Mouse (Mus musculus) cerebellum, postnatal 14 days (tissue): ENCODE measurements around the gene Wdr90.
A peak's percentile ranks its signal among the peaks of the same experiment; 100 is the strongest.
"Not testable (repeated sequence)": the region's sequence is repeated elsewhere in the genome, so short reads cannot be mapped to it uniquely, and the experiment has no call there.

ENCODE experiments used
- DNase-seq, 2 experiments: peaks; one replicate each; pipeline ENCODE4 v3.0.0; 2021; ENCODE audit warnings: mixed read lengths in 2 of 2

The Wdr90 gene

GRCm38 (mm10) chr17:25877025-25877424 lies 15.7 kb upstream of the Wdr90 start:
- no peak for DNase-seq

- DNase-seq = no peak
These were observed 15.1 kb upstream of the Wdr90 start for GRCm38 (mm10) chr17:25876347-25876915.

- DNase-seq = peak; percentile 94 to 95
These were observed 14.2 kb upstream of the Wdr90 start for GRCm38 (mm10) chr17:25875171-25876136.

DNA sequence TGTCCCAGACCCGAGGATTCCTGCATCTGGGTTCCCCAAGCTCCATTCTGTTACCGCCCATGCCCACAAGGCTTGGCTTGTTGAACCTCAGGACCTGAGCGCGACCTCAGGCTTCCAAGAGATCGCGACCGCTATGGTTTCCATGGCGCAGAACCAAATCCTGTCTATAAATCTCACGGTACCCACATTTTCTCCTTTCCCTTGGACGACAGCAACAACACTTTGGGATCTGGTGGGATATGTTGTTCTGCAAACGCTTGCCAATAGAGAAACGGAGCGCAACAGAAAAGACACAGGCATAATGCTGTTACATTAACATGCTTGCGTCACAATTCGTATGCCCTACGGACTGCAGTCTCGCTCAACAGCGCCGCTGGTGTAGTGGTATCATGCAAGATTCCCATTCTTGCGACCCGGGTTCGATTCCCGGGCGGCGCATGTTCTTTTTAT lies 13.4 kb upstream of the Wdr90 start, which contains the start of gene Mettl26:
Gene Mettl26, plus strand, starts transcription at position 354 of the 450 bp plus-strand sequence.
- DNase-seq = peak; percentile 97 to 98

DNA sequence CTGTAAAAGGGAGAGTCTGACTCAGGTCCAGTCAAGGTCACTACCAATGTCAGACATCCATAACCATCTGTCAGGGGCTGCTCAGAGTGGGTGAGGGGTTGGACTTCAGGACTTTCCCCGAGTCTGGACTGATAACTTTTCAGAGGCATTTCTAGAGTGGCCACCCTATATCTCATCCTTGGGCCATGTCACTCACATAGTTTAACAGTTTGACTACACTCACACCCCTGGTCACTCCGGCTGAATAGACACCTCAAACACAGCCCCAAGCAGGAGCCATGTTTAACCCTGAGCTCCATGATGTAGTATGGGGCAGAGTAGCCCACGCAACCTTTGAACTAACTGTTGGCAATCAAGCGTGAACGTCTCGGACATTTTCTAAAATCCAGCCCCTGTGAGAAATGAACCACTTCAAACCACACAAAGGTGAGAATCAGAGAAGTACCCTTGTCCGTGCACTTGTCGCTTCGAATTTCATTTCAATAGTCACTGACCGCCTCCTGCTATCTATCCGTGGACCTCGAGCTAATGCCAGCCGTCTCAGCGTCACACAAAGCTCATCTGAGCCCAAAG lies 12.9 kb upstream of the Wdr90 start:
- DNase-seq = no peak

- DNase-seq = no peak
These were observed 12.3 kb upstream of the Wdr90 start for GRCm38 (mm10) chr17:25873405-25874147.

- DNase-seq = no peak
These were observed 11.4 kb upstream of the Wdr90 start for GRCm38 (mm10) chr17:25872676-25873075.

- not testable (repeated sequence) for DNase-seq
These were observed 10.3 kb upstream of the Wdr90 start for GRCm38 (mm10) chr17:25871566-25871965.

- DNase-seq = no peak
These were observed 8.7 kb upstream of the Wdr90 start for GRCm38 (mm10) chr17:25869954-25870353.

DNA sequence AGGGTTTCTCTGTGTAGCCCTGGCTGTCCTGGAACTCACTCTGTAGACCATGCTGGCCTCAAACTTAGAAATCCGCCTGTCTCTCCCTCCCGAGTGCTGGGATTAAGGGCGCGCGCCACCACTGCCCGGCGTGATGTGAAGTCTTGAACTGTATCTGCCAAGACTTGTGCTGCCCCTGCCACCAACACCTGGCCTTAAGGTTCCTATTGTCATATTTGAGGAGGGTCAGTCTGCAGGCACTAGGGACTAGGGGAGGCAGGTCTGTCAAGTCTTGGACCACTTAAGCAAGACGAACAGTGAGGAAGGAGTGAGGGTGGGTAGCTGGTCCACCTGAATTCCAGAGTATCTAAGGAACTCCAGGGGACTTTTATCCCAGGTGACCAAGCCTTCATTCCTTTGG lies 8.2 kb upstream of the Wdr90 start:
- no peak for DNase-seq

- DNase-seq = peak; percentile 81 to 83
These were observed 7.4 kb upstream of the Wdr90 start, which contains the start of gene Mcrip2 for GRCm38 (mm10) chr17:25868601-25869191. TSS of gene Mcrip2 (minus strand) at chr17:25868764.

- DNase-seq = peak; percentile 54 to 65
These were observed 6.7 kb upstream of the Wdr90 start for GRCm38 (mm10) chr17:25867836-25868600.

- no peak for DNase-seq
These were observed 6.2 kb upstream of the Wdr90 start for GRCm38 (mm10) chr17:25867509-25867835.

GRCm38 (mm10) chr17:25866172-25866571 lies 4.9 kb upstream of the Wdr90 start:
- no peak for DNase-seq

DNA sequence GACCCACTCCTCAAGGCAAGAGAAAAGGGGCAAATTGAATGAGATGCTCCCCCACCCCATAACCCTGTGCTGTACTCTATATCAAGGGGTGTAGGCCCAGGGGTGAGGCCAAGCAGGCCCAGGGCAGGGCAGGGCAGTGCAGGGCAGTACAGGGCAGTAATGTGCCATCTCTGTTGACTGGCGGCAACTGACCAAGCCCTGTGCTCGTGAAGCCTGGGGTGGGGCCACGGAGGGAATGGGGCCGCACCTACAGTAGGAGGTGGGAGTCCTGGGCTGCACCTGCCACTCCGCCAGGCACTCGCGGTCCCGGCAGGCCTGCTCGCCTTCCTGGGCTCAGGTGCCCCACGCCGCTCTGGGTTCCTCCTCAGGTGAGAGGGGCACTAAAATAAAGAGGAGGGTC lies 4.0 kb upstream of the Wdr90 start:
- no peak for DNase-seq

DNA sequence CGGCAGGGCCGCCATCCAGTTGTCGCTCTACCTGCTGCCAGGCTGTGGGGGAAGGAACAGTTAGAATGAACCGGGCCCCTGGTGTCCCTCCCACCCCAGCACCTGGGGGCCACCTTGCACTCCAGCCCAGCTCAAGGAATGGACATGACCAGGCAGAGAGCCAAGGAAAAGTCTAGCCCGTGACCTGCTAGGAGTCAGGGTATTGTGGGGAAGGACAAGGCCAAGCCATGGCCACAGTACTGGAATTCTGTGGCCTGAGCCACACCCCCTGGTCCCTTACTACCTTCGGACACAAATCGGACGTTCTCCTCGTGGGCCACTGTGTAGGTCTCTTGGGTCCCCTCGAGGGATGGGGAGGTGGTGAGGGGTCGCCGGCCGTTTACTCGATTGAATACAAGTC lies 3.0 kb upstream of the Wdr90 start:
- no peak for DNase-seq

DNA sequence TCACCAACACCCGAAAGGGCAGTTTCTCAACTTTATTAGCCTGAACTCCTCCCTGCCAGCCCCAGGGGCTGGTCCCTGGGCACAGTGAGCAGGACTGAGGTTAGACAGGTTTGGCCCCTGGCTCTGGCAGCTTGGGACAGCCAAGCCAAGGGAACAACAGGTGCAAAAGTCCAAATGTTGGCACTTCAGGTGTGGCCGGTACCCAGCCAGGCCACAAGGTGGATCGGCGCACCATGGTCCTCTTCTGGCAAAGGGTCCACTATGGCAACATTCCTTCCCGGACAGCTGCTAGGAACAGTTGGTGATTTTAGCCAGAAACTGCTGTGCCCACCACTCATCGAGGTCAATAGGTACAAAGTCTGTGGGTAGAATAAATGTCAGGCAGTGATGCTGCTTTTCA lies 2.4 kb upstream of the Wdr90 start:
- DNase-seq = no peak

DNA sequence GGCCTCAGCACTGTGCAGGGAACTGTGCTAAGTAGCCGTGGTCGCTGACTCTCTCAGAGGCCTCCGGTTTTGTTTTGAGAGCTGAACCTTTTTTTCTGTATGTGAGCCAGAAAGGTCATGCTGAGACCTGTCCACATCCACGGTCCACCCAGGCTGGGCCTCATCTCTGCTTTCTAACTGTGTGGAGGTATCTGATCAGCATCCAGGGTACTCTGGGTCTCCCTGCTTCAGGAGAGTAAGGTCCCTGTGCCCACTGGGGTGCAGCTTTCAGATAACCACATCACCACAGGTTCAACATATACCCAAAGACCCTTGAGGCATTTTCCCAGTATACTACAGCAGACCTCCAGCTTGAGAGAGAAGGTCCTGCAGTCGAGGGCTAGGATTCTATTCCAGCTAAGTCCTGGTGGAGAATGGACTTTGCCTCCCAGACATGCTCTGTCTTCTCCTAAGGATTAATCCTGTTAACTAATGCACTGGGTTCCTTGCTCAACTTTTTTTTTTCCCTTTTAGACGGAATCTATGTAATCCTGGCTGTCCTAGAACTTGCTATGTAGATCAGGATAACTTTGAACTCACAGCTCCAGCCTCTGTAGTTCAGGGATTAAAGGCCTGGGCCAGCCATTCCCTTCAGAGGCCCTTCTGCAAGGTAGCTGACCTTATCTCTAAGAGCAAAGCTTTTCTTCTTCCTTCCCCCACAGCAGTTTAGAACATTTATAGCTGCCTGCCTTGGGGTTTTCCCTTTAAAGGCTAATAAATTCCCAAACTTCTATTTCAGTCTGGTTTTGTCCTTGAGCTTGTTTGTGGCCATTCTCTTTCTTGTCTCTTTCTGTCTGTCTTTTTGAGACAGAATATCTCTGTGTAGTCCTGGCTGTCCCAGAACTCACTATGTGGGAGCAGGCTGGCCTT lies 657 bp upstream of the Wdr90 start:
- DNase-seq = no peak

DNA sequence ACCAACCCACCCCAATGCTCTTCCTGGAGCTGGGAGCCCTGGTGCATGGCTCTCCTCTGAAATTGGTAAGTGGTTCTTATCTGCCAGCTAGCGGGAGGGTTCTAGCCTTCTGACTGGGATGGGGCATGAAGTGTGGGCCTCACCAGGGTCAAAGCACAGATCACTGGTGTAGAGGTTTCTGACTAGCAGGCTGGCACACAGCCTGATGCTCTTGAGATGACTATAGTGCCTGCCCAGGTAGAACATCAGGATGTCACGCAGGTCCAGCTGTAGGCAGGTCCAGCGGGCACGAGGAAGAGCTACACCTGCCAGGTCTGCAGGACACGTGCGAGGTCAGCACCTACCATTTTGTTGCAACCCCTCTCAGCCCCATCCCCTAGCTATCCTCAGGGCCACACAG lies 1.1 kb downstream of the Wdr90 start:
- no peak for DNase-seq

DNA sequence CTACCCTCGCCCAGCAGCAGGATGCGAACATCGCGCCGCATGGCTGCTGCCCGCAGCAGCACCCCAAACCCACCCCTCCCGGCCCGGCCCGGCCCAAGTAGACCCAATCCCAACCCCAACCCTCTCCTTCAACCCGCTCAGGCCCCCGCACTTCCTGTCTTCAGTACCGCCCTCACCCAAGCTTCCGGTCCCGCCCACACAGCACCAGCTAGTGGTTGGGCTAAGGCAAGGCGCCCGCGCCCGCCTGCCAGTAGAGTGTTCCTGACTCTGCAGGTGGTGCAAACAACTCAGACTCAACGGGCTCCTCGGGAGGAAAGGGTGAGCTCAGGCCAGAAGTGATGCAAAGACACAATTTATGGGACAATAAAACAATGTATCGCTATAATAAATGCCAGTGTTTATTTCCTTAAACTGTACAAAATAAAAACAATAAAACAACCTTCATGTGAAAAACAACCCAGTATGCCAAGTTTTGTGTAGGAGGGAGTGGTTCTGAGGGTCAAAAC lies 16.9 kb downstream of the Wdr90 start, which contains the start of gene Rhot2:
Gene Rhot2, minus strand, starts transcription at position 456 of the 506 bp plus-strand sequence.
- DNase-seq = peak; percentile 94 to 95
